ENCODE assay signal across 24 mouse cellular contexts in the genomic region with DNA sequence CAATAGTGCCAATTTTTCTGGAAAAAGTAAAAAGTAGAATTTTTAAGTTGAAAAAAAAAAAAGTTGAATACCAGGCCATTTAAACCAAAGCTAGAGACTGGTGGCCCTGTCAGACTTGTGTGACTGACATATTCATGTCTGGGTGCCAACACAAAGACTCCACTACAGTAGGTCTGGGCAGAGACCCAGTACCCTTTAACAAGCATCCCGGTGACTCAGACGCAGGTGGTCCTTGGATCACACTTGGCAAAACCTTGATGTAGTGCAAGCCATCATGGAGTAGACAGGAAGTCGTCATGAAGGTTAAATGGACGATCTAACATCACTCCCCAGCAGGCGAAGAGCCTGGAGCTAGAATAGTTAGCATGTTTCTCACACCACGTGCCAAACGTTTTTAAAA.
DNase-seq lines count a peak whose midpoint lies in the region; ATAC-seq and TF ChIP-seq lines count a peak whose summit lies in the region.
"Had no signal": no experiment of that assay in that cellular context is flagged by ENCODE, and none has a peak within 500 bp of the region (broad histone marks: within the 10 kb centered on the region; RNA-seq: fewer than 3 reads in every experiment).

No protein-coding gene starts in this region.

- WGBS in forebrain, embryonic 14.5 days: 70% methylated on average over 7 of the region's 7 CpGs
- WGBS in forebrain, embryonic 11.5 days: 91% methylated on average over 7 of the region's 7 CpGs
- WGBS in forebrain, postnatal 0 days: 52% methylated on average over 7 of the region's 7 CpGs

- H3K9me3 ChIP-seq in forebrain, embryonic 14.5 days (replicated peaks; ENCODE audit: control insufficient read depth, low read length): no peaks in the 10 kb centered on the region
- no peaks in the 10 kb centered on the region for H3K9me3 ChIP-seq in forebrain, embryonic 11.5 days (ENCODE audit: control insufficient read depth, low read length)
- H3K9me3 ChIP-seq in forebrain, postnatal 0 days (ENCODE audit: low read length): no peaks in the 10 kb centered on the region
- H3K9me3 ChIP-seq: heart, embryonic 12.5 days; liver, embryonic 15.5 days; lung, embryonic 15.5 days; neural tube, embryonic 13.5 days had no signal

- no peak for ATAC-seq in forebrain, embryonic 14.5 days
- ATAC-seq in forebrain, embryonic 11.5 days (replicated peaks; ENCODE audit: low FRiP score): no peak
- peak; percentile 36; the same call in 1 of the 2 replicates for ATAC-seq in forebrain, postnatal 0 days
- ATAC-seq: intestine, postnatal 0 days had no signal

- intact Hi-C loops in heart, postnatal 36 days (cut with DNase I): no loop called here

- H3K4me2 ChIP-seq in forebrain, embryonic 14.5 days (ENCODE audit: low read length): no peak overlapping the region
- no peak overlapping the region for H3K4me2 ChIP-seq in forebrain, embryonic 11.5 days (ENCODE audit: low read depth, low read length, severe bottlenecking)
- no peak overlapping the region for H3K4me2 ChIP-seq in forebrain, postnatal 0 days (ENCODE audit: low read depth)
- H3K4me2 ChIP-seq: heart, embryonic 12.5 days; hindbrain, embryonic 14.5 days; liver, embryonic 15.5 days; lung, embryonic 15.5 days; midbrain, embryonic 11.5 days; neural tube, embryonic 13.5 days had no signal

- no peaks in the 10 kb centered on the region for H3K4me1 ChIP-seq in forebrain, embryonic 14.5 days (ENCODE audit: control insufficient read depth, insufficient read depth, low read length)
- H3K4me1 ChIP-seq in forebrain, embryonic 11.5 days (replicated peaks; ENCODE audit: control insufficient read depth, insufficient read depth, low read length): no peaks in the 10 kb centered on the region
- no peaks in the 10 kb centered on the region for H3K4me1 ChIP-seq in forebrain, postnatal 0 days (ENCODE audit: insufficient read depth)
- H3K4me1 ChIP-seq: liver, embryonic 15.5 days; lung, embryonic 15.5 days; neural tube, embryonic 13.5 days had no signal

- no peaks in the 10 kb centered on the region for H3K36me3 ChIP-seq in forebrain, embryonic 14.5 days (ENCODE audit: control insufficient read depth, insufficient read depth, low read length)
- no peaks in the 10 kb centered on the region for H3K36me3 ChIP-seq in forebrain, embryonic 11.5 days (ENCODE audit: control insufficient read depth, insufficient read depth, low read length)
- no peaks in the 10 kb centered on the region for H3K36me3 ChIP-seq in forebrain, postnatal 0 days (ENCODE audit: insufficient read depth)
- H3K36me3 ChIP-seq: heart, embryonic 12.5 days; liver, embryonic 15.5 days; lung, embryonic 15.5 days; neural tube, embryonic 13.5 days had no signal

- H3K9ac ChIP-seq in forebrain, embryonic 14.5 days (ENCODE audit: low read length): no peak overlapping the region
- H3K9ac ChIP-seq in forebrain, embryonic 11.5 days (ENCODE audit: low read length): no peak overlapping the region
- no peak overlapping the region for H3K9ac ChIP-seq in forebrain, postnatal 0 days
- H3K9ac ChIP-seq: heart, embryonic 12.5 days; hindbrain, embryonic 14.5 days; liver, embryonic 15.5 days; lung, embryonic 15.5 days; neural tube, embryonic 13.5 days had no signal

- DNase-seq in forebrain, embryonic 14.5 days (ENCODE audit: low spot score): peak; percentile 34
- no peak for DNase-seq in forebrain, embryonic 11.5 days (ENCODE audit: low spot score)
- DNase-seq in 3134 (ENCODE audit: extremely low read depth, insufficient read length, low spot score): peak; percentile 72
- peak; percentile 69 for DNase-seq in NIH3T3 (ENCODE audit: low read depth)
- DNase-seq in forebrain, postnatal 0 days: no peak
- DNase-seq in cerebellum, adult 11 months: no peak
- DNase-seq in heart, postnatal 36 days: no peak
- DNase-seq in adrenal gland, postnatal 10 days: no peak
- DNase-seq: adrenal gland, adult 8-10 months; cerebellum, adult 18-20 months; cerebellum, postnatal 14 days; heart, adult 2 months; kidney, adult 9 months; kidney, postnatal 10 days; layer of hippocampus, adult 9-11 months; liver; thymus, postnatal 4 days had no signal

- TF ChIP-seq CTCF in forebrain, postnatal 0 days (IDR thresholded peaks at IDR 0.05; ENCODE audit: low read depth): no peak

- H3K4me3 ChIP-seq in forebrain, embryonic 14.5 days (ENCODE audit: low read depth, low read length): no peak overlapping the region
- H3K4me3 ChIP-seq in forebrain, embryonic 11.5 days (ENCODE audit: low read depth, low read length): no peak overlapping the region
- H3K4me3 ChIP-seq in forebrain, postnatal 0 days (ENCODE audit: low read depth, low read length): no peak overlapping the region
- H3K4me3 ChIP-seq: heart, adult 2 months; heart, embryonic 12.5 days; liver, embryonic 15.5 days; lung, embryonic 15.5 days; neural tube, embryonic 13.5 days had no signal

- no peaks in the 10 kb centered on the region for H3K27me3 ChIP-seq in forebrain, embryonic 14.5 days (replicated peaks; ENCODE audit: control insufficient read depth, insufficient read depth, low read length)
- H3K27me3 ChIP-seq in forebrain, embryonic 11.5 days (ENCODE audit: control insufficient read depth, insufficient read depth, low read length): no peaks in the 10 kb centered on the region
- H3K27me3 ChIP-seq in forebrain, postnatal 0 days (ENCODE audit: insufficient read depth, low read length): no peaks in the 10 kb centered on the region
- H3K27me3 ChIP-seq: heart, embryonic 12.5 days; liver, embryonic 15.5 days; lung, embryonic 15.5 days; neural tube, embryonic 13.5 days had no signal

- H3K27ac ChIP-seq in forebrain, embryonic 14.5 days (ENCODE audit: low read depth, low read length): no peak overlapping the region
- no peak overlapping the region for H3K27ac ChIP-seq in forebrain, embryonic 11.5 days (ENCODE audit: low read depth, low read length)
- no peak overlapping the region for H3K27ac ChIP-seq in forebrain, postnatal 0 days (ENCODE audit: low read depth, low read length)
- H3K27ac ChIP-seq: heart, adult 2 months; hindbrain, embryonic 14.5 days; liver, embryonic 15.5 days; lung, embryonic 15.5 days; neural tube, embryonic 13.5 days had no signal

Comparison
In these comparisons a context has a peak if more than half of its experiments do, and no peak if none do; other contexts are left out.
1. DNase-seq: peak in forebrain, embryonic 14.5 days (single experiment), 3134 (single experiment) and NIH3T3 (single experiment); none in forebrain, embryonic 11.5 days (single experiment), forebrain, postnatal 0 days (single experiment), cerebellum, adult 11 months (single experiment), heart, postnatal 36 days (0 of 2) and adrenal gland, postnatal 10 days (single experiment).